Mouse (Mus musculus): ENCODE data around the gene Eaf2. TPM values are rescaled to one million over a fixed set of nuclear protein-coding genes. Genes with fewer than 3 reads are reported as not detected.

The Eaf2 gene
- polyA plus RNA-seq, 1 experiment from 2014 or later, result 1.2 TPM

DNA sequence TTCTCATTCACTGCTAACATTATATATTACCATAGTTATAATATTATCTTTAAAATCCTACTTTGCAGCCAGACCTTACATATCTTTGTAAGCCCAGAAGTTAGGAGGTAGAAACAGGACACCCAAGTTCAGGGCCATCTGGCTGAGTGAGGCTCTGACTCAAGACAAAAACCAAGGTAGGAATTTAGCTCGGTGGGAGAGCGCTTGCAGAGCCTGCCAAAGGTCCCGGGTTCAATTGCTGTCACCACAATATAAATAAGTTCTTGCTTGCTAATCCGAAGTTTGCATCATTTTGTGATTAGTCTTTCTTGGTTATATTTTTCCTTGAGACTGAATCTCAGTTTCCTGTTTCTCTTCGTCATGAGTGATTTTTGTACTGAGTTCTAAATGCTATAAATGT is 28.4 kb upstream of the Eaf2 start:
- Histone ChIP-seq H3K9me3 (ENCODE audit: control insufficient read depth, low read length) (no peaks in the 10 kb centered on the region), H3K4me1 (ENCODE audit: control insufficient read depth, insufficient read depth, low read length) (no peaks in the 10 kb centered on the region), H3K27me3 (ENCODE audit: control insufficient read depth, insufficient read depth, low read length) (no peaks in the 10 kb centered on the region), H3K27ac (ENCODE audit: low read depth, low read length) (no peak overlapping the region), H3K4me2 (ENCODE audit: low read depth) (no peak overlapping the region), H3K9ac (ENCODE audit: low read length) (no peak overlapping the region), H3K36me3 (ENCODE audit: control insufficient read depth, insufficient read depth, low read length) (peaks cover 5% of the 10 kb centered on the region), H3K4me3 (ENCODE audit: low read depth, low read length) (no peak overlapping the region)
- 89% methylated on average over 5 of the region's 5 CpGs for WGBS
- ATAC-seq (ENCODE audit: insufficient read depth, low FRiP score, low TSS enrichment) (no peak), DNase-seq (ENCODE audit: low spot score) (no peak)

DNA sequence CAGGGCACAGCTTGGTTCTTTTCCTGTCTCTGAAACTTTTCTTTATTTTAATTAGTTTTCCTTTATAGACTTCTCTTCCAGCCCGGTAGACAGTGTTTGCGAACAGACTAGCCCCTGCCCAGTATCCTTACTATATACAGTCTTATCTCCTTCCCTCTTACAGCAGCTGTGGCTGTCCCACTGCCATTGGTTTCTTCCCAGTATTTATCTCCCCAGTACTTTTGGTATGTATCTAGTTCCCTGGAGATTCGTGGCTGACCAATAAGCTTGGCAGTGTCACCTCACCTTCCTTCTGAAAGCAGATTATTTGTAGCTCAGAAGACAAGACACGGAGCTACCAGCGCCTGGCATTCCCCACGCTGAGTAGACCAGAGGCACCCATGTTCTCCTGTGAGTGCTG is 21.9 kb upstream of the Eaf2 start:
- peaks cover 7% of the 10 kb centered on the region; the same call in 1 of the 2 replicates for H3K36me3 ChIP-seq (ENCODE audit: control insufficient read depth, insufficient read depth, low read length)
- no peak overlapping the region for H3K9ac ChIP-seq (ENCODE audit: low read length)
- no peak overlapping the region for H3K4me2 ChIP-seq (ENCODE audit: low read depth)
- H3K27ac ChIP-seq (ENCODE audit: low read depth, low read length), result no peak overlapping the region
- 92% methylated on average over 6 of the region's 6 CpGs for WGBS
- H3K4me1 ChIP-seq (ENCODE audit: control insufficient read depth, insufficient read depth, low read length), result no peaks in the 10 kb centered on the region
- H3K27me3 ChIP-seq (ENCODE audit: control insufficient read depth, insufficient read depth, low read length), result no peaks in the 10 kb centered on the region
- H3K9me3 ChIP-seq (ENCODE audit: control insufficient read depth, low read length), result no peaks in the 10 kb centered on the region
- ATAC-seq (ENCODE audit: insufficient read depth, low FRiP score, low TSS enrichment) (no peak), DNase-seq (ENCODE audit: low spot score) (no peak)
- H3K4me3 ChIP-seq (ENCODE audit: low read depth, low read length), result no peak overlapping the region

DNA sequence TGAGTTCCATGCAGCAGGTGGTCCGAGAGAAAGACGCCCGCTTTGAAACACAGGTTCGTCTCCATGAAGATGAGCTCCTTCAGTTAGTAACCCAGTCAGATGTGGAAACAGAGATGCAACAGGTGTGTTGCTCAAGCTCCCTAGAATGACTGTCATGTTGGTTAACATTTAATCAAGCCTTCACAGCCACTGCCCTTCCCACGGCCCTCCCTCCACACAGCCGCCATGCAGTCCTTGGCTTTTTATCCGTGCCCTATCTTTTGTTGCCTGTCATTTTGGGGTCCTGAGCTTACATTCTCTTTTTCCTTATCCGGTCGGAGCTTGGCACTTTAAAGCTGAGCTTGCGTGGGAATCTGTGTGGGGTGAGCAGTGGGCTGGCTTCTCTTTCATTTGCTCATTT is 18.5 kb upstream of the Eaf2 start:
- H3K36me3 ChIP-seq (ENCODE audit: control insufficient read depth, insufficient read depth, low read length), result peaks cover 3% of the 10 kb centered on the region; the same call in 1 of the 2 replicates
- DNase-seq (ENCODE audit: low spot score) (no peak), ATAC-seq (ENCODE audit: insufficient read depth, low FRiP score, low TSS enrichment) (no peak)
- WGBS, result 89% methylated on average over 10 of the region's 10 CpGs
- no peaks in the 10 kb centered on the region for H3K27me3 ChIP-seq (ENCODE audit: control insufficient read depth, insufficient read depth, low read length)
- H3K4me2 ChIP-seq (ENCODE audit: low read depth), result no peak overlapping the region
- H3K27ac ChIP-seq (ENCODE audit: low read depth, low read length), result no peak overlapping the region
- no peaks in the 10 kb centered on the region for H3K9me3 ChIP-seq (ENCODE audit: control insufficient read depth, low read length)
- no peak overlapping the region for H3K4me3 ChIP-seq (ENCODE audit: low read depth, low read length)
- H3K9ac ChIP-seq (ENCODE audit: low read length), result no peak overlapping the region
- no peaks in the 10 kb centered on the region for H3K4me1 ChIP-seq (ENCODE audit: control insufficient read depth, insufficient read depth, low read length)

DNA sequence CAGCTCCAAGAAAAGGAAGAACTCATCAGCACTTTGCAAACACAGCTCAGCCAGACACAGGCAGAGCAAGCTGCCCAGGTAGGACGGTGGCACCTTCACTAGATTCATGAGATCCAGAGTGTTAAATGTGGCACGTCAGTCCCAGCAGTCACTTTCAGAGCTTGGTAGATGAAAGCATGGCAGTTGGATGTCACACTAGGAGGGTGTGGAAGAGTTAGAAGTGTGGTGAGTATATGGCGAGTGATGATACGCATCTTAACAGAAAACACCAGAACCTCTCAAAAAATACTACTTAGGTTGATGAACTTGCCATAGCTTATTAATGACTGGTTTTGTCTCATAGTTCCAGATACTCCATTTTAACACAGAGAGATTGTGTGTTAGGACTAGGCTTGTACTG is 16.6 kb upstream of the Eaf2 start:
- no peak overlapping the region for H3K4me3 ChIP-seq (ENCODE audit: low read depth, low read length)
- ATAC-seq (ENCODE audit: insufficient read depth, low FRiP score, low TSS enrichment) (no peak), DNase-seq (ENCODE audit: low spot score) (no peak)
- H3K4me1 ChIP-seq (ENCODE audit: control insufficient read depth, insufficient read depth, low read length), result no peaks in the 10 kb centered on the region
- no peak overlapping the region for H3K27ac ChIP-seq (ENCODE audit: low read depth, low read length)
- H3K9ac ChIP-seq (ENCODE audit: low read length), result no peak overlapping the region
- H3K9me3 ChIP-seq (ENCODE audit: control insufficient read depth, low read length), result no peaks in the 10 kb centered on the region
- H3K27me3 ChIP-seq (ENCODE audit: control insufficient read depth, insufficient read depth, low read length), result no peaks in the 10 kb centered on the region
- 93% methylated on average over 4 of the region's 4 CpGs for WGBS
- peaks cover 2% of the 10 kb centered on the region; the same call in 1 of the 2 replicates for H3K36me3 ChIP-seq (ENCODE audit: control insufficient read depth, insufficient read depth, low read length)
- no peak overlapping the region for H3K4me2 ChIP-seq (ENCODE audit: low read depth)

DNA sequence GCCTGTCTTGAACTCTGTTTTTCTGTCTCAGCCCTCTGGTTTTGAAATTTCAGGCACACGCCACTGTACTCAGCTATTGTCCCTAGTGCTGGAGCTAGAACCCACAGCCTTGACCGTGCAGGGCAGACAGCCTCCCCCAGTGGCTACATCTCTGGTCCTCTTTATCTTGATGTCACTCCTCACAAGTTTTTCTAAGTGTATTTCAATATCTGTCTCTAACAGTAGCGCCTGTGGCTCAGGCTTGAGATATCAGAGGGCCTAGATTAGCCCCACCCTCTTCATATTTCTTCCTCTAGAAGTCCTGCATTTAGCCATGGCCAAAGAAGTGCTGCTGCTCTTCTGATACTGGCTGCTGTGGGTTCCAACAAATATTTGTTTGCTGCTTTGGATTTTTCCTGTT is 15.8 kb upstream of the Eaf2 start:
- no peak for ATAC-seq (ENCODE audit: insufficient read depth, low FRiP score, low TSS enrichment)
- no peak overlapping the region for H3K27ac ChIP-seq (ENCODE audit: low read depth, low read length)

DNA sequence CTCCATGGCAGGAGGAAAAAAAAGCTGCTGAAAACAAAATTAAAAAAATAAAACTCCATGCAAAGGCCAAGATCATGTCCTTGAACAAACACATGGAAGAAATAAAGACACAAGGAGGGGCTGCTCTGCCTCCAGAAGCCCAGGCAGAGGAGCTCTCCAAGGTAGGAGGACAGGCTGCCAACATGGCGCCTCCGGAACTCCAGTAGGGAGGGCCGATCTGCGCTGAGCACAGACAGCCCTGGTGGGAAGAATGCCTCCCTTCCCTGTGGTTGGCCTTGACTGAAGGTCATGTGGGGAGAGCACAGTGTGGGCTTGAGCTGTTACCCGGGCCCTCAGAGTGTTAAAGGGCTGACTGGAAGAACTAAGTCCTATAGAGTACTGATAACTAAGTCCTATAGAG is 12.7 kb upstream of the Eaf2 start:
- H3K9me3 ChIP-seq (ENCODE audit: control insufficient read depth, low read length), result no peaks in the 10 kb centered on the region
- WGBS, result 90% methylated on average over 5 of the region's 5 CpGs
- ATAC-seq (ENCODE audit: insufficient read depth, low FRiP score, low TSS enrichment), result no peak
- H3K27me3 ChIP-seq (ENCODE audit: control insufficient read depth, insufficient read depth, low read length), result no peaks in the 10 kb centered on the region
- DNase-seq (ENCODE audit: low spot score), result no peak
- H3K9ac ChIP-seq (ENCODE audit: low read length), result no peak overlapping the region
- H3K36me3 ChIP-seq (ENCODE audit: control insufficient read depth, insufficient read depth, low read length), result peaks cover 2% of the 10 kb centered on the region; the same call in 1 of the 2 replicates
- H3K4me1 ChIP-seq (ENCODE audit: control insufficient read depth, insufficient read depth, low read length), result no peaks in the 10 kb centered on the region
- no peak overlapping the region for H3K4me2 ChIP-seq (ENCODE audit: low read depth)
- H3K27ac ChIP-seq (ENCODE audit: low read depth, low read length), result no peak overlapping the region
- no peak overlapping the region for H3K4me3 ChIP-seq (ENCODE audit: low read depth, low read length)

More for the DNA sequence above, 15.8 kb upstream of the Eaf2 start:
- H3K4me1 ChIP-seq (ENCODE audit: control insufficient read depth, insufficient read depth, low read length), result no peaks in the 10 kb centered on the region
- no peak overlapping the region for H3K9ac ChIP-seq (ENCODE audit: low read length)
- H3K4me2 ChIP-seq (ENCODE audit: low read depth), result no peak overlapping the region
- no peaks in the 10 kb centered on the region for H3K9me3 ChIP-seq (ENCODE audit: control insufficient read depth, low read length)
- no peak for DNase-seq (ENCODE audit: low spot score)
- H3K4me3 ChIP-seq (ENCODE audit: low read depth, low read length), result no peak overlapping the region
- H3K27me3 ChIP-seq (ENCODE audit: control insufficient read depth, insufficient read depth, low read length), result no peaks in the 10 kb centered on the region
- WGBS, result 91% methylated on average over 3 of the region's 3 CpGs
- H3K36me3 ChIP-seq (ENCODE audit: control insufficient read depth, insufficient read depth, low read length), result peaks cover 2% of the 10 kb centered on the region; the same call in 1 of the 2 replicates

DNA sequence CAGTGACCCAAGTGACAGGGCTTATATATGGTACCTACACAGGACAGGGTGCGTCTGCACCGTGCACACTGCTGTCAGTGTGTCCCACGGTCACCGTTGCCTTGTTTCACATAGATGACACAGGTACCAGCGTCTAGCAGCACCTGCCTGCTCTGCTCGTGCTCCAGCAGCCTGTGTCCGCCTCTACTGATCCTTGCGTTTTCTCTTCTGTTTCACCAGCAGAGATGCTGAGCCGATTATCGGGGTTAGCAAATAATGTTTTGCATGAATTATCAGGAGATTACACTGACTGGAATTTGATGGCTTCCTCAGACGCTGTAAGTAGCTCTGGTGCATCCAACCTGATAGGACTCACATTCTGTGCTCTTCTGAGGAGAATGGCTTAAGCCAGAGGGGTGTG is 11.1 kb upstream of the Eaf2 start:
- Histone ChIP-seq H3K4me2 (ENCODE audit: low read depth) (no peak overlapping the region), H3K27me3 (ENCODE audit: control insufficient read depth, insufficient read depth, low read length) (no peaks in the 10 kb centered on the region), H3K9me3 (ENCODE audit: control insufficient read depth, low read length) (no peaks in the 10 kb centered on the region), H3K27ac (ENCODE audit: low read depth, low read length) (no peak overlapping the region), H3K4me3 (ENCODE audit: low read depth, low read length) (no peak overlapping the region), H3K4me1 (ENCODE audit: control insufficient read depth, insufficient read depth, low read length) (no peaks in the 10 kb centered on the region), H3K9ac (ENCODE audit: low read length) (no peak overlapping the region), H3K36me3 (ENCODE audit: control insufficient read depth, insufficient read depth, low read length) (peaks cover 2% of the 10 kb centered on the region; the same call in 1 of the 2 replicates)
- no peak for ATAC-seq (ENCODE audit: insufficient read depth, low FRiP score, low TSS enrichment)
- WGBS, result 94% methylated on average over 11 of the region's 11 CpGs
- DNase-seq (ENCODE audit: low spot score), result no peak

DNA sequence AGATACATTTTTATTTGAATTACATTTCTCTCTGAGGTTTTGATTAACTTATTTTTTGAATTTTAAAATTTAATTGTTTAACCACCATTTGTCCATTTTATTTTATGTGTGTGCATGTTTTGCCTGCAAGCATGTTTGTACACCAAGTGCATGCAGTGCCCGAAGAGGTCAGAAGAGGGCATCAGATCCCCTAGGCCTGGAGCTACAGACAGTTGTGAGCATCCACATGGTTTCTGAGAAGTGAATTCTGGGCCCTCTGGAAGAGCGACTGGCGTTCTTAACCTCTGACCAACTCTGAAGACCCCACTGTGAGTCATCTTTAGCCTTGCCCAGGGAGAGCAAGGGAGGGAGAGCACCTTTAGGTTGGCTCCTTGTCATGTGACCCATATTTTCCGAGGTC is 10.1 kb upstream of the Eaf2 start:
- DNase-seq (ENCODE audit: low spot score) (no peak), ATAC-seq (ENCODE audit: insufficient read depth, low FRiP score, low TSS enrichment) (no peak)
- H3K36me3 ChIP-seq (ENCODE audit: control insufficient read depth, insufficient read depth, low read length), result 0 out of 2 replicates have a peak, but pooled peaks cover 2% of the 10 kb centered on the region
- no peaks in the 10 kb centered on the region for H3K4me1 ChIP-seq (ENCODE audit: control insufficient read depth, insufficient read depth, low read length)
- no peak overlapping the region for H3K9ac ChIP-seq (ENCODE audit: low read length)
- no peaks in the 10 kb centered on the region for H3K9me3 ChIP-seq (ENCODE audit: control insufficient read depth, low read length)
- H3K4me2 ChIP-seq (ENCODE audit: low read depth), result no peak overlapping the region
- H3K27ac ChIP-seq (ENCODE audit: low read depth, low read length), result no peak overlapping the region
- no peaks in the 10 kb centered on the region for H3K27me3 ChIP-seq (ENCODE audit: control insufficient read depth, insufficient read depth, low read length)
- no peak overlapping the region for H3K4me3 ChIP-seq (ENCODE audit: low read depth, low read length)
- WGBS, result 80% methylated on average over 4 of the region's 4 CpGs

DNA sequence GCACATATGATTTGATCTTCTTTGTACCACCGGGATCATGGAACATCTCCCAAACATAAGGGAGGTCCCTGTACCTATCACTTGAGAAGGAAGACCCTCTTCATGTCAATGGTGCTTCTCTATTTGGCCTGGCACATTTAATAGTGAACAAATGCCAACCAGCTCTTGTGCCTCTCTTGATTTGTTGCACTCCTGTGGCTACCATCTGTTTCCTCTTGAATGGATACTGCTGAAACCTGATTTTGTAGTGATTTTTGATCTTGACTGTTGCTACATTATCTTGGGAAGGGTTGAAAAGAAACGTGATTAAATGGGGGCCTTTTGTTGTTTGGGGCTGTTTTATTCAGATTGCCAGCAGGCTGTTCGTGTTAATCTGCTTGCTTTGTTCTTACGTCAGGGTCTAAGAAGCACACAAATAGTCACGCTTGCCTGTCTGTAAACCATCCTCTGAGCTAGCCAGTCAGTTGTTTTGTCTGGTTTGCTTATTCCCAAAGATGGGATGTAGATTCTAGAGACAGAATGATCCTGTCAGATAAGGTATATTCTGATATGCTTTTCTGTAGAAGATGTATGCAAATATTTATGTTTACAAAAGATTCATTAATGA is 8.0 kb upstream of the Eaf2 start:
- H3K27me3 ChIP-seq (ENCODE audit: control insufficient read depth, insufficient read depth, low read length), result no peaks in the 10 kb centered on the region
- DNase-seq (ENCODE audit: low spot score) (no peak), ATAC-seq (ENCODE audit: insufficient read depth, low FRiP score, low TSS enrichment) (peak; percentile 48; the same call in 1 of the 2 replicates)
- no peak overlapping the region for H3K4me3 ChIP-seq (ENCODE audit: low read depth, low read length)
- 0 out of 2 replicates have a peak, but pooled peaks cover 2% of the 10 kb centered on the region for H3K36me3 ChIP-seq (ENCODE audit: control insufficient read depth, insufficient read depth, low read length)
- no peak overlapping the region for H3K4me2 ChIP-seq (ENCODE audit: low read depth)
- WGBS, result 58% methylated on average over 5 of the region's 5 CpGs
- H3K4me1 ChIP-seq (ENCODE audit: control insufficient read depth, insufficient read depth, low read length), result no peaks in the 10 kb centered on the region
- H3K27ac ChIP-seq (ENCODE audit: low read depth, low read length), result no peak overlapping the region
- no peaks in the 10 kb centered on the region for H3K9me3 ChIP-seq (ENCODE audit: control insufficient read depth, low read length)
- H3K9ac ChIP-seq (ENCODE audit: low read length), result no peak overlapping the region
